Mouse (Mus musculus) stomach, embryonic 16.5 days (tissue): ENCODE results near the gene Glis1. TPM values are rescaled to one million over a fixed set of nuclear protein-coding genes. Genes with fewer than 3 reads are reported as not detected.

Experiments used
- ATAC-seq: fragments of 200-750 bp; cut with Nextera tagmentation; 2 replicates; pipeline ENCODE4 v1.8.0; 2017; ENCODE audit warnings: moderate number of reproducible peaks, moderate TSS enrichment; ENCODE audit not compliant: insufficient read depth, low FRiP score
- H3K27ac ChIP-seq: fragments of 300-500 bp; sonication (generic); 2 replicates; pipeline ENCODE4 v1.5.1; 2014; ENCODE audit warnings: low read length
- H3K27me3 ChIP-seq: fragments of 300-500 bp; sonication (generic); 2 replicates; pipeline ENCODE4 v1.6.1; 2014; ENCODE audit warnings: low read length, control low read depth, mixed read lengths; ENCODE audit not compliant: control insufficient read depth, insufficient read depth
- H3K36me3 ChIP-seq: fragments of 300-500 bp; sonication (generic); 2 replicates; pipeline ENCODE4 v1.6.1; 2014; ENCODE audit warnings: low read length; ENCODE audit not compliant: control insufficient read depth, insufficient read depth
- H3K4me1 ChIP-seq: fragments of 300-500 bp; sonication (generic); 2 replicates; pipeline ENCODE4 v1.6.1; 2014; ENCODE audit warnings: low read length, control low read depth, mixed read lengths; ENCODE audit not compliant: control insufficient read depth, insufficient read depth
- H3K4me2 ChIP-seq: fragments of 300-500 bp; sonication (generic); 2 replicates; pipeline ENCODE4 v1.6.1; 2014; ENCODE audit warnings: low read depth, low read length, mixed read lengths
- H3K4me3 ChIP-seq: fragments of 300-500 bp; sonication (generic); replicated peaks from 2 replicates; pipeline ENCODE4 v1.5.1; 2014; ENCODE audit warnings: mild to moderate bottlenecking, low read length
- H3K9ac ChIP-seq: fragments of 300-500 bp; sonication (generic); 2 replicates; pipeline ENCODE4 v1.6.1; 2014; ENCODE audit warnings: low read length
- H3K9me3 ChIP-seq: fragments of 300-500 bp; sonication (generic); replicated peaks from 2 replicates; pipeline ENCODE4 v1.6.1; 2016; ENCODE audit warnings: low read length, control low read depth; ENCODE audit not compliant: control insufficient read depth
- WGBS: fragments of 180-500 bp; shearing (Covaris S2); extraction: QIAGEN DNeasy Blood & Tissue Kit; methylation state at CpG from one replicate; pipeline ENCODE4 v1.1.7; 2014; 5-methylcytosine and 5-hydroxymethylcytosine counted together
- polyA plus RNA-seq: library from polyadenylated mRNA; unstranded; fragments of >200 nt; fragmentation: Nextera tagmentation; extraction: Ambion mirVana; gene quantifications from 2 replicates; pipeline ENCODE4 v1.2.1, GENCODE M21; 2015

Glis1 gene
- 0.21 and 0.87 TPM in 2 replicates for polyA plus RNA-seq

- Histone ChIP-seq H3K9me3 (no peaks in the 10 kb centered on the region), H3K9ac (peak within 1 kb of the TSS; percentile 63), H3K4me1 (peaks cover 9% of the 10 kb centered on the region), H3K36me3 (no peaks in the 10 kb centered on the region), H3K4me2 (peak within 1 kb of the TSS; percentile 96), H3K27ac (no peak within 1 kb of the TSS), H3K27me3 (peaks cover 67% of the 10 kb centered on the region), H3K4me3 (peak within 1 kb of the TSS; percentile 64)
- under 1% methylated on average over 103 of the region's 112 CpGs for WGBS
- peak; percentile 86 for ATAC-seq
Observed at GRCm38 (mm10) chr4:107434356-107435237, at the start of gene Glis1. Gene Glis1 (plus strand): TSS chr4:107434591.

GRCm38 (mm10) chr4:107387038-107387437 lies 47.4 kb upstream of the Glis1 start:
- Histone ChIP-seq H3K4me1 (no peaks in the 10 kb centered on the region), H3K4me3 (no peak overlapping the region), H3K36me3 (peaks cover 17% of the 10 kb centered on the region), H3K27me3 (no peaks in the 10 kb centered on the region), H3K4me2 (no peak overlapping the region), H3K9me3 (no peaks in the 10 kb centered on the region), H3K9ac (no peak overlapping the region), H3K27ac (no peak overlapping the region)
- 95% methylated on average over 4 of the region's 4 CpGs for WGBS
- no peak for ATAC-seq

GRCm38 (mm10) chr4:107387465-107387864 lies 46.9 kb upstream of the Glis1 start:
- Histone ChIP-seq H3K9ac (no peak overlapping the region), H3K4me3 (no peak overlapping the region), H3K9me3 (no peaks in the 10 kb centered on the region), H3K27me3 (no peaks in the 10 kb centered on the region), H3K4me2 (no peak overlapping the region), H3K4me1 (no peaks in the 10 kb centered on the region), H3K27ac (no peak overlapping the region), H3K36me3 (peaks cover 14% of the 10 kb centered on the region)
- 93% methylated on average over 8 of the region's 8 CpGs for WGBS
- no peak for ATAC-seq

GRCm38 (mm10) chr4:107388291-107388690 lies 46.1 kb upstream of the Glis1 start:
- no peak overlapping the region for H3K9ac ChIP-seq
- H3K36me3 ChIP-seq, result peaks cover 14% of the 10 kb centered on the region
- H3K4me3 ChIP-seq, result no peak overlapping the region
- ATAC-seq, result no peak
- H3K27ac ChIP-seq, result no peak overlapping the region
- WGBS, result 94% methylated on average over 2 of the region's 2 CpGs
- no peaks in the 10 kb centered on the region for H3K9me3 ChIP-seq
- H3K27me3 ChIP-seq, result no peaks in the 10 kb centered on the region
- H3K4me1 ChIP-seq, result no peaks in the 10 kb centered on the region
- no peak overlapping the region for H3K4me2 ChIP-seq

- no peak overlapping the region for H3K9ac ChIP-seq
- ATAC-seq, result no peak
- peaks cover 14% of the 10 kb centered on the region for H3K36me3 ChIP-seq
- H3K27me3 ChIP-seq, result no peaks in the 10 kb centered on the region
- 89% methylated on average over 3 of the region's 3 CpGs for WGBS
- H3K4me3 ChIP-seq, result no peak overlapping the region
- no peaks in the 10 kb centered on the region for H3K9me3 ChIP-seq
- no peak overlapping the region for H3K27ac ChIP-seq
- no peaks in the 10 kb centered on the region for H3K4me1 ChIP-seq
- no peak overlapping the region for H3K4me2 ChIP-seq
Observed at GRCm38 (mm10) chr4:107389345-107389744, 45.0 kb upstream of the Glis1 start.

- Histone ChIP-seq H3K27ac (no peak overlapping the region), H3K27me3 (no peaks in the 10 kb centered on the region), H3K36me3 (peaks cover 7% of the 10 kb centered on the region), H3K4me1 (no peaks in the 10 kb centered on the region), H3K9ac (no peak overlapping the region), H3K4me2 (no peak overlapping the region), H3K4me3 (no peak overlapping the region), H3K9me3 (no peaks in the 10 kb centered on the region)
- 90% methylated on average over 2 of the region's 2 CpGs for WGBS
- ATAC-seq, result no peak
Observed at GRCm38 (mm10) chr4:107393771-107394170, 40.6 kb upstream of the Glis1 start.

GRCm38 (mm10) chr4:107420202-107420601 lies 14.2 kb upstream of the Glis1 start:
- no peaks in the 10 kb centered on the region for H3K9me3 ChIP-seq
- no peaks in the 10 kb centered on the region for H3K36me3 ChIP-seq
- no peak for ATAC-seq
- H3K27me3 ChIP-seq, result peaks cover 4% of the 10 kb centered on the region; the same call in 1 of the 2 replicates
- H3K9ac ChIP-seq, result no peak overlapping the region
- no peak overlapping the region for H3K4me2 ChIP-seq
- 77% methylated on average over 4 of the region's 4 CpGs for WGBS
- H3K27ac ChIP-seq, result no peak overlapping the region
- H3K4me1 ChIP-seq, result no peaks in the 10 kb centered on the region
- H3K4me3 ChIP-seq, result no peak overlapping the region

- peaks cover 4% of the 10 kb centered on the region; the same call in 1 of the 2 replicates for H3K27me3 ChIP-seq
- no peaks in the 10 kb centered on the region for H3K36me3 ChIP-seq
- no peak overlapping the region for H3K9ac ChIP-seq
- WGBS, result 6% methylated on average over 14 of the region's 14 CpGs
- H3K4me2 ChIP-seq, result peak overlapping the region; percentile 22; the same call in 1 of the 2 replicates
- H3K4me1 ChIP-seq, result no peaks in the 10 kb centered on the region
- no peak overlapping the region for H3K27ac ChIP-seq
- no peak for ATAC-seq
- H3K4me3 ChIP-seq, result 0 out of 2 replicates have a peak overlapping the region, but pooled peaks have one; percentile 3
- H3K9me3 ChIP-seq, result no peaks in the 10 kb centered on the region
Observed at GRCm38 (mm10) chr4:107421711-107422110, 12.7 kb upstream of the Glis1 start.

GRCm38 (mm10) chr4:107422176-107422575 lies 12.2 kb upstream of the Glis1 start:
- Histone ChIP-seq H3K4me1 (no peaks in the 10 kb centered on the region), H3K27ac (no peak overlapping the region), H3K4me3 (no peak overlapping the region), H3K4me2 (no peak overlapping the region), H3K9ac (no peak overlapping the region), H3K36me3 (no peaks in the 10 kb centered on the region), H3K27me3 (peaks cover 4% of the 10 kb centered on the region; the same call in 1 of the 2 replicates), H3K9me3 (no peaks in the 10 kb centered on the region)
- ATAC-seq, result 0 out of 2 replicates have a peak, but pooled peaks have one; percentile 13
- 20% methylated on average over 6 of the region's 6 CpGs for WGBS
